Mouse (Mus musculus) adrenal gland, adult 8-10 months (tissue): ENCODE measurements at regions not wholly inside any gene's neighbourhood (a gene's known extent, or its start where the extent isn't known, plus 50 kb on each side); places are given as distances from the start of the nearest gene placed in this dataset.
A peak's percentile ranks its signal among the peaks of the same experiment; 100 is the strongest.

ENCODE experiments used
- DNase-seq: peaks from one replicate; pipeline ENCODE4 v3.0.0; 2022

GRCm38 (mm10) chr1:147996591-147996990 is 1502.0 kb downstream of the Brinp3 start:
- DNase-seq: no peak

GRCm38 (mm10) chr1:148033851-148034250 is 1539.3 kb downstream of the Brinp3 start:
- DNase-seq: peak; percentile 4

- DNase-seq: no peak
Measured at GRCm38 (mm10) chr1:148051876-148052275, 1557.3 kb downstream of the Brinp3 start.
